Mouse (Mus musculus) lung, postnatal 0 days (tissue): ENCODE measurements around the gene Ppp2r5d.

Experiments
- CTCF ChIP-seq: IDR thresholded peaks from 2 replicates; pipeline ENCODE4 v1.5.1; 2016; ENCODE audit warnings: antibody characterized with exemption, mild to moderate bottlenecking
- EP300 ChIP-seq: IDR thresholded peaks from 2 replicates; pipeline ENCODE4 v1.6.1; 2016; ENCODE audit warnings: antibody characterized with exemption, mild to moderate bottlenecking, control low read depth

DNA sequence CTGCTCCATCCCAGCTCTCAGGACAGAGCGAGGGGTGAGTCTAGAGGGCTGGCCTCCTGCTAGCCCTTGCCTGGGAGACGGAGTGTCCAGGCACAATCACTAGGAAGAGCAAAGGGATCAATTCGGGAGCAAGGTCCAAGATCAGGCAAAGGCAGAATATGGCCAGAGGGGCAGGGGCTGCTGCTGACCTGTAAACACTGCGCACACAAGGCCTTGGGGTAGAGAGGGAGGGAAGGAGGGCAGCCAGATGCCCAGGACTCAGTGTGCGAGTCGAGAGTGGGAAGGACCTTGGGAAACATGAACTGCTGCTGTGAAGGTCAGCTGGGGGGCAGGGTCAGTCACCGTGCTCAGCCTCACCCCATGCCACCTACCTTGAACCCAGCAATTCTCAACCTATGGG, 30.4 kb upstream of the Ppp2r5d start:
- no peak for TF ChIP-seq EP300
- no peak for TF ChIP-seq CTCF
